Mouse (Mus musculus) cerebellum, postnatal 10 days (tissue): ENCODE results near the gene Mras.
A peak's percentile ranks its signal among the peaks of the same experiment; 100 is the strongest.

ENCODE experiments used
- DNase-seq, 2 experiments: peaks; one replicate each; pipeline ENCODE4 v3.0.0; 2021; ENCODE audit warnings: mixed read lengths in 2 of 2

The Mras gene

DNA sequence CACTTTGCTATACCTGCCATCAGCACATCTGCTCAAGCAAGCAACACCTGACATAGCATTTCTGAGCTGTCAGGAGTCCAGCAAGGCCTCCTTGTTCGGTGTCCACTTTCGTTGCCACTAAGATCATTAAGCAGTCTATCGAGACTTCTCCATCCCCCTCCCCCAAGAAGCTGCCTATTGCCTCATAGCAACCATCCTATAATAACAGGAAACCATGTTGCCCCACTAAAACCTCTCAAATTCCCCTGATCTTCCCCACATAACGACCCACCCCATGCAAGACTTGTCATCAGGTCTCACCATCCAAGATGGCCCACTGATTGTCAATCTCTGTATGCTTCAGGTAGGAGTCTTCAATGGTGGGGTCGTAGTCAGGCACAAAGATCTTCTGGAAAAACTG, 26.1 kb downstream of the Mras start:
- DNase-seq, result no peak

DNA sequence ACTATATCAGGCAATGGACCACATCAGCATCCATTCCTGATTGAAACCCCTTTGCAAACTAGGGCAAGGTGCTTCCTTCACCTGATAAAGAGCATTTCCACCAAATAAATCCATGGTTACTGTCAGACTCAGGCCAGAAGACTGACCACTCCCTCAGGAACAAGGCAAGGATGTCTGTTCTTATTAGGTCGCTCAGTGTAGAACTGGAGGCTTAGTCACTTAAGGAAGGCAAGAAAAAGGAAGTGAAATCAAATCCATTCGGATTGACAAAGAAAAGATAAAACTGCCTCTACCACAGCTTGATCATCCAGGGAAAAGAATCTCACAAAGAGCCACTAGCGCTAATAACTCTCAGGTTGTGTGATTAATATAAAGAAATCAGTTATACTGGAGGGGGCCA, 27.9 kb downstream of the Mras start:
- no peak for DNase-seq

DNA sequence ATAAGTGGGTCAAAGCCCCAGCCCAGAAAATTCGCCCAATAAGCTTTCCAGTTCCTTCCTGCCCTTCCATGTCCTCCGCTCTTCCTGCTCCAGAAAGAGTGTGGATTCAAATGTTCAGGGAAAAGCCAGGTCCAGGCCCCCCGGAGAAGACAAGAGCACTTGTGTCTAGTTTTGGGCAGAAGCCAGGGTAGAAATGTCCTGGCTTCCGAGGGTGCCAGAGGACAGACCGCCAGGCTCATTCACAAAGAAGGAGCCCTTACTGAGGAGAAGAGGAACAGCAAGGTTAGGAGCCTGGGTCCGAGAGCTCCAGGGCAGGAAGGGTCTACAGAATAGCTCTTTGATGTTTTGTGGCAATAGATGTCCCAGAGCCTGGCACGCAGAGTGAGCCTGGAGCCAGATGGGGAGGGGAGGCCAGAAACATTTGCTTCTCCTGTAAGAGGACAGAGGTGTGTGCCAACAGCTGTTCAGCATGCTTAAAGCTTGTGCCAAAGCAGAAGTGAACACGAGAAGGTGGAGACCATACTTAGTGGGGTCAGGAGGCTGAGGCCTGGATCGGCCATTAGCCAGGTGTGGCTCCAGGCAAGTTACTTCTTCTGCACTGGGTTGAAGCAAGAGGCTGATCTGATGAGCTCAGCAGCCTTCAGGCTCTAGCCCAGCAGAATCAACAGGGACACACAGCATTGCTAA, 35.8 kb downstream of the Mras start:
- DNase-seq, result peak; percentile 47 to 58

DNA sequence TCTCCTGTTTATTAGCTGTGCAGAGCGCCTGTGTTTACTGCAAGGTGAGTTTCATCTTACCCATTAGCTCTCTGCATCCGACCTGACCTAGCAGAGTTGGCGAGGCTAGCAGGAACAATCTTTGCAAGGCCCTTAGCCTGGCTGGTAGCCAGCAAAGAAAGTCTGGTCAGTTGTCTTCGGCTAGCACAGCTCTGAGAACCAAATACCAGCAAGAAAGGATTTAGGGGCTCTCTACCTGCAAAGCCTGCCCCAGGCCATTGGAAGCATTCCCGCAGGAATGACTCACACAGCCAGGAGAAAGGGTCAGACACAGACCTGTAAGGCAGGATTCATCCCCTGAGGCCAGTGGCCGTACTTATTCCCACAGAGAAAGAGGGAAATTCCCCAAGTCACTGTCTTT, 36.4 kb downstream of the Mras start:
- peak; percentile 62 to 71 for DNase-seq

DNA sequence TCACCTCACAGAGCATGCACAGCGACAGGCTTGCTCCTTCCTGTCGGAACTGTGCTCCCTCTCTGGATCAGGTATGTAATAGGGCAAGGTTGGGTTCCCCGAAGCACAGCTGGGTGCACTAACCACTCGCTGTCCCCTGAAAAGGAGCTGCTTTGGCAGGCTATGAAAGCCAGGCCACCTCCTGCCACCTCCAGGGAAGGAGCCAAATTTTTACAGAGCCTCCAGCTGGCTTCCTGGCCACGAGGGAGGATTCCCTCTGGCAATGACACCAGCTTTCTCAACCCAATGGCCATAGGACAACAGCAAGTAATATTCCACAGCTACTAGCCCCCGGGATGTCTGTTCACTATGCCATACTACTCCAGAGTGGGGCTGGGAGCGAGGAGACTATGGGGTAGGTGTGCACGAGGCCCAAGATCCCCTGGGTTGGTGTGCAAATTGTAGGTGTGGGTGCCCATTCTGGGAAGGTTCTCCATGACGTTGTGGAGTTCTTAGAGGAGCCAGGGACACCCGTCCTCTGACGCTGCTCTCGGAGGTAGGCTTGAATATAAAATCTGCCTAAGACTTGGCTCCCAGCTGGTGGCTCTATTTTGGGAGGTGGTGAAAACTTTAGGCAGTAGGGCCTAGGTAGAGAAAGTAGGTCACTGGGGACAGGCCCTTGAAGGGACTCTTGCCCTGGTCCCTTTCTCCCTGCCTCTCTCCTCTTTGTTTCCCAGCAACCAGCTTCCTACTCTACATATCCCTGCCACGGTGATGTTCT, 39.9 kb downstream of the Mras start:
- peak; percentile 43 to 53 for DNase-seq

DNA sequence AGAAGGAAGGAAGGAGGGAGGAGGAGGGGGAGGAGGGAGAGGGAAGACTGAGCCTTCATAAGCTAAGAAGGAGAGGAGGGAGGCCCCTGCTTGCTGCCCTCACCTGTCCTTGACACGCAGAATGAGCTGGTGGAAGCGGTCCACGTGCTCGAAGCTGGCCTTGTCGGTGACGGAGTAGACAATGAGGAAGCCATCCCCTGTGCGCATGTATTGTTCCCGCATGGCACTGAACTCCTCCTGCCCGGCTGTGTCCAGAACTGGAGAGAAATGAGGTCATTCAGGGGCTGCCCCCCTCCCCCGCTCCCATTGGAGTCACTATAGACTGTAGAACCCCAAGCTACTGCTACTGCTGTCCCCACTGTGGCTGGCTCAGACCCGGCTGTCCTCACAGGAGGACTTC, 42.8 kb downstream of the Mras start:
- peak; percentile 54 to 63 for DNase-seq

DNA sequence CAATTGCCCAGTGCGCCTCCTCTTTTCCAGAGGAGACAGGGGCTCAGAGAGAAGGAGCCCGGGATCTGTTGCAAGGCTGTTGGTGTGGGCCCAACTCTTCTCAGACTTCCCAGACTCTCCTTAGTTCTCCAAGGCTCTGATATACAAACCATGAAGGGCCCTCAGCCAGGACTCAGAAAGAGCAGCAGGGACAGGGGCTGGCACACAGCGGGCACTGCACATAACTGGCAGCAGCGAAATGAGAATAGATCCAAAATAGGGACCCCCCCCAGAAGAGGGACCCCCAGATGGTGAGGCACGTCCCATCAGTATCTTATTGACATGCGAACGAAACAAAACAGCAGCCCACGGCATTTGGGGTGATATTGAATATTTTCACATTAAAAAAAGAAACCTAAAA, 44.0 kb downstream of the Mras start:
- peak; percentile 49 to 64 for DNase-seq

DNA sequence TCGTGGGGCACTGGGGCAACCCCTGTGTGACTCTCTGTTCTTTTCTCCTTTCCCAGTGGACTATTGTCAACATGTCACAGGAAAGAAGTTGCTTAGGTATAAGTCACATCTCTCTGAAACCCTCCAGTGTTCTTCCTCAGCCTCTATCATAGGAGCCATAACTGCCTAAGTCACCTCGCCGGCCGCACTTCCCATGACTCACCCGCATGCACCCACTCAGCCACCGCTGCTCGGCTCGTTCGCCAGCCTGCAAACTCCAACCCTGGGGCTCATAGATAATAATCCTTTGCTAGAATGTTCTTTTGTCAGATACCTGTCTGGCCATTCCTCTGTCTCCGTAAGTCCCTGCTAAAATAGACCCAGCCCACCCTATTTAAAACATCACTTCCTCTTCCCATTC, 45.6 kb downstream of the Mras start:
- no peak for DNase-seq

DNA sequence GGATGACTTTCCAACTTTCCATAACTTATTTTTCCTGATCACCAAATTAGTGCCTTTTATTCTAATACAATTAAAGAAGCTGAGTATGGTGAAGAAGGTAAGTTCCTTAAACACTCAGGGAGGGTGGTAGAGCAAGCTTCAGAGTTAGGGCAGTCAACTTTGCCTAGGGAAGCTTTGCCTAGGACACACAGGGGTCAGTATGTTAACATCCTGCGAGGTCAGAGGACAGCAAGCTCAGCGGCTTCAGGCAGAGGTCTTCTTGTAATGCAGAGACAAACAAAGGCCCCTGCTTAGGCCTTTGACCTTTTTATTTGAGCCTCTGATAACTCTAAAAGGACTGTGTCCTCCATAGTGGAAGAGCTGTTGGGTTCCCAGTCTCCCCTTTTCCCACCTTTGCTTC, 46.5 kb downstream of the Mras start:
- DNase-seq, result no peak

DNA sequence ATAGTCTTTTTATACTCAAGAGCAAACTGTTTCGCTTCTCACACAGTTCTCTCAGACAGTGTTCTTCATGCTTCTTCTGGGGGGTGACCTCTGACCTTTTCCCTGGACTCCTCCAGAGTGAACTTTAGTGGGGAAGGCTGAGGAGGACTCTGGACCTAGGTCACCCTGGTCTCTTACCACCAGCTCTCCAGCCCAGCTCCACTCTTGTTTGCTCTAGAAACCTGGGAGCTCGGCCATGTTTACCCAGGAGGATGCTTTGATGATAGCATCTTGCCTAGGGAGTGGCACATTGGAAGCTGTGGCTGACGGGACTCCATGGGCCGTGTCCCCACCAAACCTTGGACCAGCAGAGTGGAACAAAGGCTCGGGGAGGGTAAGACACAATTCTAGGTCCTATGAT, 47.0 kb downstream of the Mras start:
- DNase-seq, result no peak

DNA sequence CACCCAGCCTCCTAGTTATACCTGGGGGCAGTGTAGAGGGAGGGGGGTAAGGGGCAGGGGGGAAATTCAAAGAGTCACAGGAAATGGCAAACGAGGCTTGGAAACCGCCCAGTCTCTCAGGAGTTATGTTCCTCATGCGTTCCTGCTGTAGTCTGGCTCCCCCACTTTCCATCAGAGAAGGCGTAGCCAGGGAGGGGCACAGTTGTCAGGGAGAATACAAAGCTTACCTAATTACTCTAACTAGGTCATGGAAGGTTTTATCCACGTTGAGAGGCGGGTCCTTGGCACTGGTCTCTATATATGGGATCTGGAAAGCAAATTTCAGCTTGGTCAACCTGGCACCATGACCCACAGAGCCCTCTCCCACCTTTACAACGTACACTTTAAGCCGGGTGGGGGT, 47.7 kb downstream of the Mras start:
- DNase-seq, result no peak

DNA sequence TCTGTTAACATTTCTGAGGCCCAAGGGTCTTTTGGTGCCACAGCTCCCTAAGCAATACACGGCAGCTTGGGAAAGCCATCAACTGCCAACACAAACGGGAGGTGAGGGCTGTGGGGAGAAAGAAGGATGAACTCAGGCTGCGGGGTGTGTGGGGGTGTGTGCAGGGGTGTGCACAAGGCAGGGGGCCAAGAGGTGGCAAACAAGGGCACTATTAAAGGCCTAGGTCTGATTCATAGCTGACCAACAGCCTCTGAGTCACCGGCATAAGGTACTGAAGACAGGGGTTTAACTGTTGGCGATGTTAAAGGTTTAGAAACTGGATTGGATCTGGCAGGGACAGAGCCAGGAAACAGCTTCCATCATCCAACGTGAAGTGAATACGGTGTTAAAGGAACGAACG, 48.3 kb downstream of the Mras start:
- peak; percentile 33 to 36 for DNase-seq

DNA sequence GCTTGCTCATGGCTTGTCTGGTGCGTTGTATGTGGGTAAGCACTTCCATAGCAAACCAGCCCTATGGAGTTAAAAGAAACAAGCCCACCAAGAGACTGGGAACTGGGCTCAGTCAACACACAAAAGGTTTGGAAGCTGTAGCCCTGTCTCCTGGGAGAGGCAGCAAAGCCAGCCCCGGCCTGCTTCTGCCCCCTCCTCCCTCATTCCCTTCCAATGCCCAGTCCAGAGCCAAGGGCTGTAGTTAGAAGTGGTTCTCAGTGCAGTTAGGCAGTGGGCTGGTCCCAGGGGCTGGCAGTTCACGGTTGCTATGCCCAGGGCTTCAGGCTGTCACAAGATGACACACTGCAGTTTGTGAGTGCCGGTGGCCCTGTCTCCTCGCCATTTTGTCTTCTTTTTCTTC, 49.1 kb downstream of the Mras start:
- DNase-seq, result peak; percentile 41 to 64

DNA sequence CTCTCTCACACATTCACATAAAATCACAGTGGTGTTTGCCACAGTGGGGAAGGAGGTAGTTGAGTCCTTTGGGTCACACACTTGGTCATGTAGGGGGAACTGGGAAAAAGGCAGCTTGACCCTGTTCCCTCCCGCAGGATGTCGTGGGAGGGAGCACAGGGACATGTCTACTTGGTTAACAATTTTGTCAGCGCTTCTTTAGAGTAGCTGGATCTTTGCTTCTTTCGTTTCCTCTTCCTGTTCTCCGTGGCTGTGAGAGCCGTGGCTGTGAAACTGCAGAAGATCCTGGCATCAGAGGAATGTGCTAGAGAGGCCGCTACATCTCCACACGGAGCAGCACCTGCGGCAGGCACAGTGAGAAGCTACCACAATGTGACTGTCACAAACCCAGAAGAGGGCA, 54.6 kb downstream of the Mras start:
- DNase-seq, result no peak

DNA sequence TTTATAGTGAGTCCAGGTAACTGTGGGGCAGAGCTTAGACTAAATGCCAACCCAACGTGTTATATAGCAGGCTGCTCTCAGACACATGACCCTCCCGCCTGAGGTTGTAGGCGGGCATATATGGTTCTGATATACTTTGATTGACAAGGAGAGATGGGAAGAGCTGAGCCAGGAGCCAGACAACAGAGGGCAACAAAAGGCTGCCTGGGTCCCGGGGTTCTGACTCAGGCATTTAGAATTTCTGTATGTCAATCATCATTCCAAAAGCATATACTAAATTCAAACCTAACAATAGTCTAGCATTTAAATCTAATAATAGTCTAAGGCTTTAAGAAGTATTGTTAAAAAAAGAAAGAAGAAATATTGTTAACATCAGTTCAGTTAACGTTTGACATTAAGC, 58.0 kb downstream of the Mras start:
- DNase-seq, result no peak

DNA sequence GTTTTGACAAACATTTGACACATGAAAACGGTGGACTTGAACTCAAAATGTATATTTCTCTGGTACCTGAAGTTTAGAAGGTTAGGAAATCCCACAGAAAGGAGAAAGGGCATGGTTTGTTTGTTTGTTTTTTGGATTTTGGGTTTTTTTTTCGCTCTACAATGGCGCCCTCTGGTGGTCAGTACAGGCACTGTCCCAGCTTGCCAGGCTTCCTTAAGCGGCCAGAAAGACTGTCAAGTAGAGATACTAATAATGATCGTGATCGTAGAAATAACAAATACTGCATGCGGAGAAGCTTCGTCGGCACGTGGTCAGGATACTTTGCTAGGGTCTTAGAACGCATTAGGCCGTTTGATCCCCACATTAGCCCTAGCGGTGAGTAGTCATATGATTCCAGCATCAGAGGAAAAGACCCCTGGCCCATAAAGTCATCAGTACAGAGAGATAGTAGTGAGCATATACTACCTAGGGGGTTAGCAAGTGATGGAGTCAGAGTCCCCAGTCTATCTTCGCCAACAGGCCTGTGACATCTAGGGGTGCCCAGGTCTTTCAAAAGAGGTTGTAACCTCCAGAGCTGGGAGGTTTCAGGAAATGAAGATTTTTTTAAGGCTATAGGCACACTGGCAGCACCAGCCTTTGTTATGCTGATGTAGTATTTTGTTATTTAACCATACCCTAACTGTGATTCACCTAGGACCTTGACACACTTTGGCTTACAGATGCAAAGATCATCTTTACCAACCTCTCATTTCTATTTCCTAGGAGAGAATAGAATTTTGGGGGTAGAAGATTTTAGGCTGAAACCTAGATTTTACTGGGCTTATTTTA, 60.4 kb downstream of the Mras start:
- DNase-seq, result peak; percentile 78 to 84

DNA sequence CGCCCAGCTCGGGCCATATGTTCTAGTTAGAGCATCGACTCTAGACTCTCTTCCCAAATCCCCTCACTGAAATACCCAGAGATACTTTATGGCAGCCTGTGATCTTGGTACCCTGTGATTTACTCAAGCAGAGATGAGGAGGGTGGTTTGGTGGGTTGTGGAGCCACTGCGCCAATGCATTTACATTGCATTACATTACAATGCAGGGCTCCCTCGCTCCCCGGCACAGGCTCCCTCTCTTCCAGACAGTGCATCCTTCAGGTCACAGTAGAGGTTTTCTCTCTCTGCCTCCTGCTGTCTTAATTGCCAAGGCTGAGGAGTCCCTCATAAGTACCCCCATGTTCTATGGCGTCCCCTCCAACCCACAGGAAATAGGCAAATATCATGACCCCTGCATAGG, 68.8 kb downstream of the Mras start:
- DNase-seq, result no peak

DNA sequence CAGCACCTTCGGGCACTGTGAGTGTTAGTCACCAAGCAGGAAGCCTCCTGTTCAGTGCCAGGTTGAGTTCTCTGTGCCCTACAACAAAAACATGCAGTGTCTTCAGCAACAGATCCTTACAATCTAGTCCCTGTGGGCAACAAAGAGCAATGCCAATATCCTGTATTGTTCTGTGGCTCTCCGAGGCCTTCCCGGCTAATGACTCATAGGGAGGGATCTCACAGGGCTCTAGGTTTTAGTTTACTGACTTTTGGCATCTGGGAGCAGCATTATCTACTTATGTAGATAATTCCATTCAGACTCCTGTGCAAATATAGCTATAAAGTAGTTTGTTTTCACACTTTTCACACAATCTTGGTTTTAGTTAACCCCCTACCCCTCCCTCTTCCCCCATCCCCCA, 71.3 kb downstream of the Mras start:
- DNase-seq, result no peak

DNA sequence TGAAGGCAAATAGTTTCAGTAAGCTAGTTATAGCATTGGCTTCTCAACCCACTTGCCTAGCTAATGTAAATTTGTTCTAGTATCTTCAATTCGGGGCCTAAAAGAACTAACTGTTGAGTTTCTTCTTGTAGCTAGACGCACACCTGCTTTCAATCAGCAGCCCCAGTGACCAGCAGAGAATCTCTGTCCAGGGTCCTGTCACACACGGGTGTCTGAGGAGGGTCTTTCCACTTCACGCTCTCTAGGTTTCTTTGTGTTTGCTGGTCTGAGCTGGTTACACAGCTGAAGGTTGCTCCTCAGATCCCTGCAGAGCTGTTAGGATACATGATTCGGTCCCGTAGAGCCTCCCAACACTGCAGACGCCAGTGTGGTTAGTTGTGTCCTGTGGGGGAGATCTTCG, 74.1 kb downstream of the Mras start:
- DNase-seq, result no peak

DNA sequence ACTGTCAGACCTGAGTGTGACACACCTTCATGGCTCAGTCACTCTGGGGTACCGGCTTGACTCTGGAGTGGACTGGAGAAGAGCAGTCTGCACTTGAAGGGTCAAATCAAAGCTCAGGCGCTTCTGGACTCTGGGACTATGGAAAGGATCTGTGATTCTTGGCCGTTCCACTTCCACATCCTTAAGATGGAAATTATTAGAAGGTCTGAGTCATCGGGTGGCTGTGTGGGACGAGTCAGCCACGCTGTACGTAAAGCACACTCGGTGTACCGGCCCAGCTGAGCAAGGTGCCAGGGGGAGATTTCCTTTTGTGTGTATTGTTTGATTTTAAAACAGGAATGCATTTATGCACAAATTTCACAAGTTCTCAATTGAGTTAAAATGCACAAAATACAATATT, 75.2 kb downstream of the Mras start:
- DNase-seq, result no peak

DNA sequence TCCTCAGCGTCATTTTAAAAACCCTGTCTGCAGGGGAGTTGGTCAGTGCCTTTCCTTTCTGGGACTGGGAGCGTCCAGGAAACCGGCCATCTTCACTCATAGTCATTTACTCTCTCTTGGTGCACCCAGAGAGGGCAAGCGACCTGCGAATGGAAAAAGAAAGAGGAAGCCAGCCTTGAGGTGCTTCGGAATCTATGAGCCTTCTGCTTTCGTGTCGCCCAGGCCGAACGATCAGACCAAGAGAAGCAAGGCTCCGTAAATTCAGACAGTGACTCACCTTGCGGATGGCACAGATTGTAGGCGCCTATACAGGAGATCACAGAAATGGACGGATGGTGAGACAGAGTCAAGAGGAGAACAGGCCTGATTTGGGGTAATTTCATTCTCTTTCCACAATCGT, 78.2 kb downstream of the Mras start:
- DNase-seq, result no peak

DNA sequence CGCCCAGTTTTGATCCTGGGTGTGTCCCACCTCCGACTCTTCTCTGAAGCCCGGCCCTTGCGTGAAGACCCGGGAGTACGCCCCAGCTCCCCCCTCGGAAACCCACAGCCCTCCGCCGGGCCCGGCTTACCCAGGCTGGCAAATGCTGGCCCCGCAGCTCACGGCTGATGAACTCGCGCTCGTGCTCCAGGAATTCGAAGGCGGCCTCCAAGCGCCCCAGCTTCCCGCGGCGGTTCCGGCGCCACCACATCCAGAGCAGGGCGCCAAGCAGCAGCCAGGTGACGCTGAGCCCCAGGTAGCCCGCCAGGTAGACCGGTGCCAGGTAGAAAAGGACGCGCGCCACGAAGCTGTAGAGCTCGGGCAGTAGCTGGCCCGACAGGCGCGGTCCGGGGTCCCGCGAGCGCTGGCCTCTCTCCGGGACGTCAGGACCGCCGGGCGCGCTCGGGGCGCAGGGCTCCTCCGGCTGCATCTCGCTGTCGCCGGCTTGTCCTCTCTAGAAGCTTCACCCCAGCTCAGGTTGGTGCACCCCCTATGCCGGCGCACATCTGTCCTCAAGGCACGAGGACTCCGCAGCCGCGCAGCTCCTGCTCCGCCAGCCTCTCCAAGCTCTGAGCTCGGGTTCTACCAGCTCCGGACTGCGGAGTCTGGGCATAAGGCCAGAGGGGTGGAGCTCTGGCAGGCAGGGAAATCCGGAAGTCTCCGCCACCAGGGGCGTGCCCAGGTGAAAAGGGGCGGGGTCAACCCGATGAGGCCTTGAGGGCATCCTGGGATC, 79.1 kb downstream of the Mras start, which contains the start of gene Esyt3:
TSS of gene Esyt3 (minus strand) at position 637 of the 772 bp plus-strand sequence.
- DNase-seq, result peak; percentile 79

DNA sequence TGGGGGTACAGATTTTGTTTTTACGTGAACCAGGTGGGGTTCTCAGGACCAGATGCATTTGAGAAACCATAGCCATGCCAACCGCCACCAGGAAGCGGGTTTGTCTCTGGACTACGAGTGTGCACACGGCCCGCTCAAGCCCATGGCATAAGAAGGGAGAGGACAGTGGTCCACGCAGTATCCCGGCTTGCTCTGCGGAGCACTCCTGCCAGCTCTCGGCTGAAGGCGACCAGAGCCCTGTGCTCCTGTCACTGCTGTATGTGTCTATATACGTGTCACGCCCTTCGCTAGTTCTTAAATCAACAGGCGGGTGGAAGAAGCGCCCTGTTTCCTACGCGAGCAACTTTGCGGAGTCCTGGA, 79.6 kb downstream of the Mras start:
- DNase-seq, result peak; percentile 18 to 29
